Mouse (Mus musculus) liver, embryonic 14.5 days (tissue): ENCODE data around the gene Vsx2.

ENCODE experiments used
- CTCF ChIP-seq: IDR thresholded peaks from 2 replicates; pipeline ENCODE4 v1.5.1; 2016; ENCODE audit warnings: antibody characterized with exemption, low read depth, control low read depth
- EP300 ChIP-seq: IDR thresholded peaks from 2 replicates; pipeline ENCODE4 v1.6.1; 2016; ENCODE audit warnings: antibody characterized with exemption, low read depth

DNA sequence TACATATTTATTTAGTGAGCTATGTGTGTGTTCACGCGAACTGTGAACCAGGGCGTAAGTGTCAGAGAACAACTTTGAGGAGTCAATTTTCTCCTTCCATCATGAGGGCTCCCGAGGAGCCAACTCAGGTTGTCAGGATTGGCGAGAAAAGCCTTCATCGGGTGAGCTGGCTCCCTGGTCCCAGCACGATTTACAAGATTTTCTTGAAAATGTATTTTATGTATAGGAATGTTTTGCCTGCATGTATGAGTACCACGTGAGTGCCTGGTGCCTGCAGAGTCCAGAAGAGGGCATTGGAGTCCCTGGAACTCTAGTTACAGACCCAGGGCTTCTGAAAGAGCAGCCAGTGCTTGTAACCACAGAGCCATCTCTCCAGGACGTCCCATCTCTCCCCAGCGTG, 48.1 kb downstream of the Vsx2 start:
- no peak for TF ChIP-seq CTCF
- TF ChIP-seq EP300: no peak
